Mouse (Mus musculus) erythroblast, adult 5-6 weeks (primary cell): ENCODE data around the gene Cfap221. TPM values are rescaled to one million over a fixed set of nuclear protein-coding genes. Genes with fewer than 3 reads are reported as not detected.

Experiments used
- ATAC-seq: replicated peaks from 2 replicates; pipeline ENCODE4 v1.8.0; 2016; ENCODE audit warnings: moderate number of reproducible peaks, mild to moderate bottlenecking, moderate TSS enrichment, inconsistent platforms; ENCODE audit not compliant: poor library complexity, low FRiP score, severe bottlenecking
- total RNA-seq, 2 experiments: library from RNA; stranded (forward) in 1 of 2; stranded (reverse) in 1 of 2; fragments of 150-400 nt in 1 of 2; fragments of 200-764, 138-1000 nt in 1 of 2; gene quantifications; 2 replicates each; pipeline versions ENCODE4 v1.2.3 to v1.2.4; 2015 to 2017; ENCODE audit warnings: low replicate concordance in 2 of 2

The Cfap221 gene
- total RNA-seq, 2 experiments from 2014 or later = not detected

- no peak for ATAC-seq
These were observed 15.6 kb upstream of the Cfap221 start for GRCm38 (mm10) chr1:120012638-120013037.

GRCm38 (mm10) chr1:120007851-120008588 lies 11.0 kb upstream of the Cfap221 start:
- ATAC-seq = no peak

GRCm38 (mm10) chr1:120006844-120007790 lies 10.1 kb upstream of the Cfap221 start, which contains the start of gene Sctr:
TSS of gene Sctr (plus strand) at chr1:120006894.
- no peak for ATAC-seq

GRCm38 (mm10) chr1:119997644-119998043 lies 610 bp upstream of the Cfap221 start:
- ATAC-seq = no peak

GRCm38 (mm10) chr1:119986555-119986954 lies 10.5 kb downstream of the Cfap221 start:
- ATAC-seq = no peak

GRCm38 (mm10) chr1:119975141-119975540 lies 21.9 kb downstream of the Cfap221 start:
- no peak for ATAC-seq

GRCm38 (mm10) chr1:119973117-119973516 lies 23.9 kb downstream of the Cfap221 start:
- ATAC-seq = no peak

- ATAC-seq = no peak
These were observed 31.1 kb downstream of the Cfap221 start for GRCm38 (mm10) chr1:119965804-119966514.

GRCm38 (mm10) chr1:119959920-119960319 lies 37.1 kb downstream of the Cfap221 start:
- ATAC-seq = no peak

GRCm38 (mm10) chr1:119959464-119959863 lies 37.6 kb downstream of the Cfap221 start:
- no peak for ATAC-seq

- ATAC-seq = no peak
These were observed 39.3 kb downstream of the Cfap221 start for GRCm38 (mm10) chr1:119957716-119958222.

- no peak for ATAC-seq
These were observed 42.4 kb downstream of the Cfap221 start for GRCm38 (mm10) chr1:119954680-119955079.

GRCm38 (mm10) chr1:119953456-119953855 lies 43.6 kb downstream of the Cfap221 start:
- ATAC-seq = no peak

- no peak for ATAC-seq
These were observed 46.9 kb downstream of the Cfap221 start for GRCm38 (mm10) chr1:119950086-119950485.

- ATAC-seq = no peak
These were observed 60.2 kb downstream of the Cfap221 start for GRCm38 (mm10) chr1:119936861-119937260.

GRCm38 (mm10) chr1:119931421-119932150 lies 65.4 kb downstream of the Cfap221 start:
- no peak for ATAC-seq

GRCm38 (mm10) chr1:119929715-119930114 lies 67.3 kb downstream of the Cfap221 start:
- ATAC-seq = no peak

GRCm38 (mm10) chr1:119919299-119919698 lies 77.7 kb downstream of the Cfap221 start:
- peak; percentile 77; the same call in 1 of the 2 replicates for ATAC-seq

- no peak for ATAC-seq
These were observed 80.1 kb downstream of the Cfap221 start for GRCm38 (mm10) chr1:119916823-119917371.
